Mouse (Mus musculus): ENCODE results near the gene Mcrs1.

Gene Mcrs1

GRCm38 (mm10) chr15:99213183-99213582, 38.6 kb downstream of the Mcrs1 start:
- no peak for DNase-seq (ENCODE audit: extremely low spot score)

DNA sequence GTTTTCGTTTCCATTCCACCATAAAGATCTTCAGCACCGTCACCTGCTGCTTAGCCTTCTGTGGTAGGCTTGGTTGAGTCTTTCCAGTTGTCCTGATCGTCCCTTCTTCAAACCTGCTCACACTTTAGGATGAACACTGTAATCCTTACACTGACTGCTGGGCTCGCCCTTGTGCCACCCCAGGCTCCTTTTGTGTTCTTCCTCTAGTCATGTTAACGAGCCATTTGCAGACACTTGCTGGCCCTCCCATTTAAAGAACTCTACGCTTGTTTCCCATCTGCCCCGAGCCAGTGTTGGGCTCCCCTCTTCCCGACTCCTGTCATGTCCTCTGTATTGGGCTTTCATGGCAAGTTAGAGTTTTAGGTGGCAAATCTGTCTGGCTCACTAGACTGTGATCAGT, 45.8 kb downstream of the Mcrs1 start:
- no peak for DNase-seq (ENCODE audit: extremely low spot score)

DNA sequence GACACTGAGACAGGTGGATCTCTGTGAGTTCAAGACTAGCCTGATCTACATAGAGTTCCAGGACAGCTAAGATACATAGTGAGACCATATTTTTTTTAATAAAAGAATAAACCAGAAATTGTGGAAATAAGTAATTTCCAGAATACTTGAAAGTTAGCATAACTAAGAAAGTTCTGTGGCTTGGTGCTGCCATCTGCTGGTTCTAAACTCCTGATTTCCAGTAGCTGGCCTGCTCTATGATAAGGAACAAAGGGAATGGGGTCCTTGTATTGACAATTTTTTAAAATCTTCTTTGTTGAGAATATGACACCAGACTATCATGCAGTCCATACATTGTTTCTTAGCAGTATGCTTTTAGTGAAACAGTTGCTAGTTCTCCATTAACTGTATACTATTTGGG, 53.0 kb downstream of the Mcrs1 start:
- no peak for DNase-seq (ENCODE audit: extremely low spot score)

DNA sequence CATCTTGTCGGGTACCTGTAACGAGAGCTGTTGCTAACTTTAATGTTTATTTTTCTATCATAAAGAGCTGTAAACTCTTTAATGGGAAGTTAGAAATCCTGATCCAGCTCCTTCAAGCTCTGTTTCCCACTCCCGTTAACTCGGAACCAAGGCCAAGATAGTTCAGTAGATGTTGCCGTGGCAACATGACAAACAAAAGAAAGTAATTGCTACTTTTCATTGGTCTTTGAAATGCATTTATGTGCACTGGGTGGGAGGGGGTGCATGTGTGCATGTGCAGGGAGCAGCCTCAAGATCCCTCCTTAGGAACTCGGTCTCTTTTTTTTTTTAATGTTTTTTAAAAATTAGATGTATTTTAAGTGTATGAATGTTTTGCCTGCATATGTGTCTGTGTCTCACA, 56.7 kb downstream of the Mcrs1 start:
- DNase-seq (ENCODE audit: extremely low spot score), result no peak

GRCm38 (mm10) chr15:99194358-99194757, 57.4 kb downstream of the Mcrs1 start:
- no peak for DNase-seq (ENCODE audit: extremely low spot score)

Data from embryo, embryonic 9.5 days (tissue).